Mouse (Mus musculus): Measurements from ENCODE around the gene Afap1l2. TPM values are rescaled to one million over a fixed set of nuclear protein-coding genes. Genes with fewer than 3 reads are reported as not detected.

Gene Afap1l2
- total RNA-seq, 2 experiments from 2014 or later: 2.3 to 3.8 TPM

DNA sequence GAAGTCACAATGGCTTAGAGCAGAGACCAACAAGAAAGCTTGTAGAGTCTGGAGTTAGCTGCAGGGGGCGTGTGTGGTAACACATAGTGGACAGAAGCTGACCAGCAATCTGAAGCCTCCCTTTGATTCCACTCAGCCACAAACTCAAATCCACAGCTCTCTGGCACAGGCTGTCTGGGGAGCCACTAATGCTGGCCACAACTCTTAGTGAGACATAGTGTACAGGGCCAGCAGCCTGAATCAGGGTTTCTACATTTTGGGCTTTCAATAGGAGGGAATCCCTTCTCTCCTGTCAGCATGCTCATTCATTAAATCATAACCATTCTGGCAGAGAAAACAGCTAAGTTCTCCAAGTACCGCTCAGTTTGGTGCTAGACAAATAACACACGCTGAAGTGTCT lies 32.5 kb downstream of the Afap1l2 start:
- DNase-seq: no peak

GRCm38 (mm10) chr19:56974159-56974558 lies 33.9 kb downstream of the Afap1l2 start:
- peak; percentile 79 for DNase-seq

DNA sequence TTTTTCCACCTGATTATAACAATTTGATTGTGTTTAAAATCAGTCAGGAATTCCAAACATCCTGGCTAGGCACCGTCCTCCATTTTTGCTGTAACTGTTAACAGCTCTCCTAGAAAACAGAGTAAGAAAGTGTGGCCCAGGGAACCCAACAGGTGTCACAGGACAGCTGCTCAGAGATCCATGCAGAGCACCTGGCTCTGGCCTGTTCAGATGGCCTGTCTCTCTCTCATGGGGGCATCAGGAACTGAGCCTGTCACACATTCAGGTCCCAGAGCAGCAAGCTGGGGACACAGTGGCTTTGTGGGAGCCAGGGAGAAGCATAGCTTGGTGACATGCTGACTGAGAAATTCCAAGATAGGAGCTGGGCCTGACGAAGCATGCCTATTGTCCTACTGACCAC lies 35.3 kb downstream of the Afap1l2 start:
- DNase-seq: no peak

- no peak for DNase-seq
Observed at GRCm38 (mm10) chr19:56971347-56971746, 36.7 kb downstream of the Afap1l2 start.

- no peak for DNase-seq
Observed at GRCm38 (mm10) chr19:56963876-56964275, 44.2 kb downstream of the Afap1l2 start.

- no peak for DNase-seq
Observed at GRCm38 (mm10) chr19:56959601-56960000, 48.4 kb downstream of the Afap1l2 start.

DNA sequence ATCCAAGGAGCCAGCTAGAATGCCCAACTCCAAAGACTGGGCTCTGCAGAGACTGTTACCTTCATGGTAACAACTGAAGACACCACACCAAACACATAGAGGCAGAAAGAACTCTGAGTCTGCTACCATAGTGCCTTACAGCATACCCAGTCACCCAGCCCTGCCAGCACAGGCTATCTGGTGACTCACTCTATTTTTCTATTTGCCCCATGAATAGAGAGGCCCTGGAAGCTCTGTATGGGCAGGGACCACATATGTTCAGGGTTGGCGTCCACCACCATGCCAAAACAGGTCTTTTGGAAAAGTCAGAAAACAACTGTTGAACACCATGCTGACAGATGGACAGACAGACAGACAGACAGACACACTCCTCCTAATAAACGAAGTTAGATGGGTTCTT lies 49.0 kb downstream of the Afap1l2 start:
- DNase-seq: no peak

GRCm38 (mm10) chr19:56958582-56959021 lies 49.4 kb downstream of the Afap1l2 start:
- no peak for DNase-seq

DNA sequence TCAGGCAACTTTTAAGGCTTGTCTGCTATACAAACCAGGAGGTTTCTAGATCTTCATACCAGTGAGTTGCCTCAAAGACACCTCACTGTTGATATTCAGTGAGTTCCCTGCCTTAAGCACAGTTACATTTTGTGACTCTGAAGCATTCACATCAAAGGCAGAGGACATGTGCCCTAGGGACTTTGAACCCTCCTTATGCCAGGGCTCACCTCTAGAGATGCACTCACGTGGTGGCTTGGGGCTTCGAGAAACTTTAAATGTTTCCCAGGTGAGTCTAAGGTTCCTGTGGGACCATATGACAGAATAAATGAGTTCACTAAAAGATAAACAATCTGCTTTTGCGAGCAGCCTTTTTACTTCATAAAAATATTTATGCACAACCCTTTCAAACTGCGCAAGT lies 50.0 kb downstream of the Afap1l2 start:
- no peak for DNase-seq

- no peak for DNase-seq
Observed at GRCm38 (mm10) chr19:56955568-56956513, 52.2 kb downstream of the Afap1l2 start.

GRCm38 (mm10) chr19:56954857-56955256 lies 53.2 kb downstream of the Afap1l2 start:
- DNase-seq: no peak

- no peak for DNase-seq
Observed at GRCm38 (mm10) chr19:56953856-56954255, 54.2 kb downstream of the Afap1l2 start.

DNA sequence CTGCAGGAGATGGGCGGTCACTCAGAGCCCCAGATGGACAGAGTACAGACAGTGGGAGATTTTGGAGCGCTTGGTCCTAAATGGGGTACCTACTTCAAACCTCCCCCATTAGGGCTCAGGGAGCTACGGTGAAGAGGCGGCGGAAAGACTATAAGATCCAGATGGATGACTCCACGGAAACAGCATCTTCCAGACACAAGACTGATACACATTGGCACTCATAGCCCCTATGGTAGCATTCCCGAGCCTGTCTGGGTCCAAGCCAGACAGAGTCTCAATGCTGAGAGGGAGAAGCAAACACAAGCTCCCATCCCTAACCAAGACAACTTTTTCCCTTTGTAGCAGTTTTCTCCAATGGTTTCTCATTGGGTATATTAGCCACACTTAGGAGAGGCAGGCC lies 57.2 kb downstream of the Afap1l2 start:
- no peak for DNase-seq

DNA sequence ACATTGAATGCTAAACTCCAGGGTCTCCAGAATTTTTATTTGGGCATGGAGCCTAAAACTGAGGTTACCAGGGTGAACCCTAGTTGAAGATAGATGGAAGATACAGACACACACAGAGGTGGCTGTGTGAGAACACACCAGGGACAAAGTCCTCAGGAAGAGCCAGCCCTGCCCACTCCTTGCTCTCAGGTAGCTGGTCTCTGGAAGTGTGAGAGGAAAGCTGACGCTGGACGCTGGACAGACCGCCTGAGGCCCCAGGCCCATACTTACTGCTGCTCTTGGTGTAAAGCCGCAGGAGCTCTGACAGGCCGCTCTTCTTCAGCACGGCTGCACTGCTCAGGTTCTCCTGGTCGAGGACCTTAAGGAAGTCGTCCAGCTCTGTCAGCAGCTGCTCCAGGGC lies 58.2 kb downstream of the Afap1l2 start:
- no peak for DNase-seq

DNA sequence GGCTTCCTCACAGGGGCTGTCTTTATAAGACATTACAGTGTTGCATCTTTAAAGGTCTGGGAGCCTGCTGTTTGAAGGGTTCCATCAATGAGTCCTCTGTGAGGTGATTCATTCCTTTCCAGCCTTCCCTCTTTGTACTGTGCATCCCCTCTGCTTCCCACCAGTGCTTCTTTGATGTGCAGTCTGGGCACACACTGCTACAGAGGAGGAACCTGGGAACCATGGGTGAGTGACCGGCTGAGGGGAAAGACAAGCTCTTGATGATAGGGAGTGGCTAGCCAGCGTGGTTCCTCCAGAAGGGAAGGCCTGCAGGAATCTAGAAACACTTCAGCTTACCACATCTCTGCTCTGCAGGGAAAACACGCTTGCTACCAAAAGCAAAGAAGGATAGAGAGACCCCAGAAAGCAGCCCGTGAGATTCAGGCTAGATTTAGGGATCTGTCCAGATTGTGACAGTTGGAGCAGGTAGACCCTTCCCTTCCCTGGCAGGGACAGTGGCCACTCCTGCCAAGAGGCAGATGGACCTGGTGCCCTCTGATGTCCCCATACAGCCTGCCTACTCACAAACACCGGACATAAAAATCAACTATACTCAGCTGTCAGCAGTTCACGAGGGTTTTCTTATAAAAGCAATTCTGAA lies 59.9 kb downstream of the Afap1l2 start:
- no peak for DNase-seq

DNA sequence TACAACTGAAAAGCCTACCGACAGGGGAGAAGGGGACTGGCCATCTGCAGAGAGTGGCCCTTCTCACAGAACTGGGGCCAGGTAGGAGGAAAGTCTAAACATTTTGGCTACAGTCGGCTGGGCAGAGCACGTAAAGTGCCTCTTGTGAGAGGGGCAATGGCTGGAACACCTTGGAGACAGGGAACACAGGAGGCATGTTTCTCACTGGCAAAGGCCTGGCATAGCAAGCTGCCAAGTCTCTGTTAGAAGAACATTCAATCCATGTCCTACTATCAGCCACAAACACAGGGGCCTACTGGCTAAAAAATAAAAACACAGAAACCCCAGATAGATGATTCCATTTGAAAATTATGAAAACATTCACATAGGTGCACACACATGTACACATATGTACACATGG lies 61.3 kb downstream of the Afap1l2 start:
- no peak for DNase-seq

GRCm38 (mm10) chr19:56946277-56946676 lies 61.8 kb downstream of the Afap1l2 start:
- no peak for DNase-seq

DNA sequence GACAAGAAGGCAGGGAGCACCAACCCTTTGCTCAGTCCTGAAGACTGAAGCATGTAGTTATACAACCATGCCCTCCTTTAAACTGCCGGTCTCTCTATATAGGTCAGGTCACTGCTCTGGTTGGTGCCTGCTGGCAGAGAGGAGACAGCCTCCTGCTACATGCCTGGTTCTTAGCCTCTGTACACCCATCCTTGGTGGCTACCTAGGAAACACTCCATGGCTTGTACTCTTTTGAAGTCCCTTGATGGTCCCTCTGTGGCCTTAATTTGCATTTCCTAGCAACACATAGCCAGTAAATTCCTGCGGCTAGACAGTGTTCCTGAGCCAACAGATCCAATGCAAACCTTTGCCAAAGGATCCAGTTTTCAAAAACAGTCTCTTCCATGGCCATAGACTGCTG lies 62.4 kb downstream of the Afap1l2 start:
- DNase-seq: no peak

- no peak for DNase-seq
Observed at GRCm38 (mm10) chr19:56944826-56945225, 63.2 kb downstream of the Afap1l2 start.

GRCm38 (mm10) chr19:56944211-56944610 lies 63.8 kb downstream of the Afap1l2 start:
- no peak for DNase-seq

DNA sequence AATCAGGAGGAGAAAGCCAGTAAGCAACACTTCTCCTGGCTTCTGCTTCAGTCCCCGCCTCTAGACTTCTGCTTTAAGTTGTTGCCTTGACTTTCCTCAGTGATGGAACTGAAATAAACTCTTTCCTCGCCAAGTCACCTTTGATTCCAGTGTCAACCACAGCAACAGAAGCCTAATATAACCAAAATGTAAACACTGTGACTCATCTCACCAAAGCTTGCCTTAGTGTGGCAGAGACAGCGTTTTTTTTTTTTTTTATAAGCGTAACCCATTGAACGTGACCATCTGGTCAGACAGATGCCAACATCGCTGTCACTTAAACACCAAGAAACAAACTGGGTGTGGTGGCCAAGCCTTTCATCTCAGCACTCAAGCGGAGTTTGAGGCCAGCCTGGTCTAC lies 65.8 kb downstream of the Afap1l2 start:
- DNase-seq: no peak

DNA sequence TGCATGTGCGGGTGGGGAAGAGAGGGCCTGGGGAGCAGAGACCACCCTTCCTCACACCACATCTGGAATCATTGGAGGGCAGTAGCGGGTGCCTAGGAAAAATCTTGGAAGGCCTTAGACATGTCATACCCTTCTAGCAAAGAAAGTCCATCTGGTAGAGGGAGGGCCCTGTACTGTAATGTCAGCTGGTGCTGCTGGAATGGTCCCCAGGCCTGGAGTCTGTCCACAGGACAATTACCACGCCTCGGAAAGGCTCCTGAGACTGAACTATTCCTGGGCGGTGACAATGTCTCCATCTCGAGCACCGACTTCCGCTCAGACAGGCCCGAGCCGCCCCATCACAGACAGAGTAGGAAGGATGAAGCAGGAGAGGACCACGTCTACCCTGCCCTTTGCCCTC lies 67.5 kb downstream of the Afap1l2 start:
- DNase-seq: peak; percentile 76

DNA sequence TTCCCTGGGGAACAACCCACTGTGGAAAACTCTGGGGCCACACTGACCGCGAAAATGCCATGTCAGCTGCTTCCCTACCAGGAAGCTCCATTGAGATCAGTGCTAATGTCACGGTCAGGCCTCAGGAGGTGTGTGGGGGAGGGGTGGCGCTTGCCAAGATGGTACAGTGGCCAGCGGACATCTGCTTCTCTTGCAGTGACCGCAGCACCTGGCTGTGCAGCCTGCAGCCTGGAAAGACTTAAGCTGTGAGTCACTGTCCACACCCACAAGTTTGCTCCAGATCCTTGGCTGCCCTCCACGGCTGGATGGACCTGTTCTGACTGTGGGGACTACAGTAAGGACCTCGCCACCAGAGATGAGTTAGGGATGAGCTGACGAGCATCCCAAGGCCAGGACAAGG lies 68.2 kb downstream of the Afap1l2 start:
- peak; percentile 77 for DNase-seq

DNA sequence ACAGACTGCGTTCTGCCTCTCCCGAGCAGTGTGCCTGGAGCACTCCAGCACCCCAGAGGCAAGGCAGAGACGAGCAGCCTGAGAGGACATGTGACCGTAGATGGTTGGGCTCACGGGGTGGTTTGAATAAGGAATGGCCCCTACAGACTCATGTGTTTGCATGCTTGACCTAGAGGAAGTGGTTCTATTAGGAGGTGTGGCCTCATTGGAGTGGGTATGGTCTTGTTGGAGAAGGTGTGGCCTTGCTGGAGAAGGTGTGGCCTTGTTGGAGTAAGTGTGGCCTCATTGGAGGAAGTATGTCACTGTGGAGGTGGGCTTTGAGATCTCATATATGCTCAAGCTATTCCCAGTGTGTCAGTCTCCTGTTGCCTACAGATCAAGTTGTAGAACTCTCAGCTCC lies 70.1 kb downstream of the Afap1l2 start:
- no peak for DNase-seq
